Mouse (Mus musculus) layer of hippocampus, postnatal 36 days (tissue): ENCODE data around the gene Vipr1. TPM values are rescaled to one million over a fixed set of nuclear protein-coding genes. Genes with fewer than 3 reads are reported as not detected.

ENCODE experiments used
- DNase-seq, 2 experiments: peaks; one replicate each; pipeline ENCODE4 v3.0.0; 2022
- total RNA-seq, 2 experiments: library from RNA; stranded (reverse); gene quantifications; 2 replicates each; pipeline ENCODE4 v1.2.3; 2021

Vipr1 gene
- total RNA-seq, 2 experiments from 2014 or later, result 15.0 to 18.7 TPM

DNA sequence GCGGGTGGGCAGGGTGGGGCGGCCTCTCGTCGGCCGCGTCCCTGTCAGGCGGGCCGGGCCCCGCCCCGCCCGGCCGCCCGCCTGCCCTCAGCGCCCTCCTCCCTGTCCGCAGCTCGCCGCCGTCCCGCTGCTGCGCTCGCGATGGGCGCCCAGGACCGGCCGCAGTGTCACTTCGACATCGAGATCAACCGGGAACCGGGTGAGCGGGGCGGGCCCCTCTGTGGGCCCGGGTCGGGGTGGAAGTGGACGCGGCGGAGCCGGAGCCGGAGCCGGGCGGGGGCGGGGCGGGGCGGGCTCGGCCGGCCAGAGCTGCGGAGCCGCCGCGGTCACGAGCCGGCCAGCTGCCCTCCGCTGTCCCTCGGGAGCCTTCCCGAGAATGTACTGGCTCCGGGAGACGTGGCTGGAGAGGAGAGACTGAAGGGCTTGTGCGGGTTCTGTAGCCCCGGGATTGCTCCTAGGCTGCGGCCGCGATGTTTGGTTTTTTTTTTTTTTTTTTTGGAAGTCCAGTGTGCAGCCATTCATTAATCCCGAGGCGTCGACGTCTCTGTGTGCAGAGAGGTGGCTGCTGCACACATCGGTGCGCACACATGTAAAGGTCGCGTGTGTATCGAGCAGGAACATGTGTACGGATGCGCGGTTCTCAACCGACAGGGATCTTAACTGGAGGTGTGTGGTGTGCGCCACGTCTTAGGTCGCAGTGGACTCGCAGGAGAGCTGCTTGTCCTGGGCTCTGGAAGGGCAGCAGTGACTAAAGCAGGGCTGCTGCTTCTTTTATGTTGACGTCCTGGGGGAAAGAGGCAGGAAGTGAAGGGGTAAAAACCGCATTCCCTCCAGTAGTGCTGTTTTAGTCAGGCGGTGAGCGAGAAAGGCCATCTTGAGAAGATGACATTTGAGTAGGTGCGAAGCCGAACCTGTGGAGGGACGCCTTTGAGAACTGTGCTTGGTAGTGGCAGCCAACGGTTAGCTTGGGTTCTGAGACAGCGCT lies 77.1 kb downstream of the Vipr1 start:
- DNase-seq, result peak in 1 of 2 experiments; percentile 23

Other genes with a start within 250 kb of the Vipr1 start
- 100 to 1,000 TPM; 678 to 800 TPM for gene Cck, start 147.0 kb upstream of the Vipr1 start, total RNA-seq
- 1 to 10 TPM in 1 of 2 experiments, under 1 TPM in 1; 0.37 to 1.6 TPM for gene Lyzl4, start 620 bp upstream of the Vipr1 start, total RNA-seq
- 10 to 100 TPM; 31.7 to 31.8 TPM for gene Sec22c, start 62.8 kb downstream of the Vipr1 start, total RNA-seq
- gene Ss18l2, start 67.6 kb downstream of the Vipr1 start, total RNA-seq, result 10 to 100 TPM; 73.2 to 84.3 TPM
- 100 to 1,000 TPM in 1 of 2 experiments, 10 to 100 TPM in 1; 99.0 to 145 TPM for gene Nktr, start 76.5 kb downstream of the Vipr1 start, total RNA-seq
- gene Zfp651, start 116.6 kb downstream of the Vipr1 start, total RNA-seq, result 100 to 1,000 TPM; 105 to 106 TPM
- gene Klhl40, start 134.9 kb downstream of the Vipr1 start, total RNA-seq, result 1 to 10 TPM; 2.8 to 3.5 TPM
- gene Hhatl, start 149.8 kb downstream of the Vipr1 start, total RNA-seq, result 10 to 100 TPM; 14.6 to 15.9 TPM
- gene Ccdc13, start 196.7 kb downstream of the Vipr1 start, total RNA-seq, result 1 to 10 TPM; 7.5 to 9.7 TPM
- gene Higd1a, start 215.6 kb downstream of the Vipr1 start, total RNA-seq, result 10 to 100 TPM; 90.4 to 93.2 TPM